Comparison of ENCODE assay signal across 8 mouse cellular contexts in the genomic region with DNA sequence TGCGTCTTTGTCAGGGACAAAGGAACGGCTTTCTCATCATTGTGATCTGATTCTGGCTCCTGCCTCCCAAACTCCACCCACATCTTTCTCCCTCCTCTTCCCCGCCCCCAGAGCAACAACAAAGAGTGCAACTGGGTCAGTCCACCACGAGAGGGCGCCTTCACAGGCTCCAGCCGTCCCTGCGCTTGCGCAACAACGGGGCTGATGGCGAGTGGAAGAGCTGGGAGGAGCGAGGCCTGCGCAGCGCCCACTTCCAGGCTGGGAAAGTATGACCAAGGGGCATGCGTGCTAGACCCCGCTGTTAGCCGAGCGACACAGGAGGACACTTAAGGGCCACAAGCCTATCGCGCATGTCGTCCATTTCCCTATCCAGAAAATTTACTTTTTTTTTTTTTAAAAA. TPM values are rescaled to one million over a fixed set of nuclear protein-coding genes. Genes with fewer than 3 reads are reported as not detected.
DNase-seq lines count a peak whose midpoint lies in the region; ATAC-seq and TF ChIP-seq lines count a peak whose summit lies in the region.

No protein-coding gene starts in this region.

- peak overlapping the region; percentile 58 for H3K9ac ChIP-seq in MEL (ENCODE audit: control insufficient read depth, low read depth, low read length, poor library complexity, severe bottlenecking)
- H3K9ac ChIP-seq in forebrain, postnatal 0 days = peak overlapping the region; percentile 69

- peak; percentile 99 for DNase-seq in MEL (ENCODE audit: low read depth, low spot score)
- peak; percentile 98 to 99 for DNase-seq in cerebellum, adult 2 months
- DNase-seq in forebrain, postnatal 0 days = peak; percentile 99
- DNase-seq in heart, postnatal 4 days = peak; percentile 98
- peak; percentile 99 for DNase-seq in layer of hippocampus, adult 2 months (ENCODE audit: low spot score in 2 of 2)
- peak; percentile 96 for DNase-seq in lung, adult 2 months
- DNase-seq in testis, postnatal 14 days (ENCODE audit: low spot score) = peak; percentile 92

- peak; percentile 94 to 99 (median 99) for TF ChIP-seq CTCF in MEL (IDR thresholded peaks at IDR 0.05 in 2 of 3, conservative IDR thresholded peaks at IDR 0.05 in 1 of 3; ENCODE audit: control insufficient read depth in 1 of 3, insufficient read depth in 1 of 3, low read depth in 2 of 3, low read length in 3 of 3, poor library complexity in 1 of 3, severe bottlenecking in 1 of 3)
- peak; percentile 96 for TF ChIP-seq CTCF in cerebellum, adult 2 months (IDR thresholded peaks at IDR 0.05; ENCODE audit: borderline replicate concordance, insufficient read depth, low read depth, low read length)
- TF ChIP-seq CTCF in forebrain, postnatal 0 days (IDR thresholded peaks at IDR 0.05; ENCODE audit: low read depth) = peak; percentile 99
- peak; percentile 96 for TF ChIP-seq CTCF in layer of hippocampus, adult 2 months (conservative IDR thresholded peaks at IDR 0.05)
- peak; percentile 90 for TF ChIP-seq CTCF in lung, adult 2 months (IDR thresholded peaks at IDR 0.05; ENCODE audit: insufficient read depth, low read length)

- H3K79me2 ChIP-seq in MEL (ENCODE audit: control insufficient read depth, insufficient read depth, low read length, poor library complexity) = no peaks in the 10 kb centered on the region

- WGBS in cerebellum, adult 2 months = under 1% methylated on average over 20 of the region's 20 CpGs
- under 1% methylated on average over 20 of the region's 20 CpGs for WGBS in forebrain, postnatal 0 days
- WGBS in lung, adult 2 months = under 1% methylated on average over 20 of the region's 20 CpGs

- peak overlapping the region; percentile 42 to 50 for H3K4me3 ChIP-seq in MEL (ENCODE audit: control insufficient read depth in 1 of 2, insufficient read depth in 1 of 2, low read depth in 2 of 2, low read length in 2 of 2)
- H3K4me3 ChIP-seq in cerebellum, adult 2 months (replicated peaks; ENCODE audit: insufficient read depth, low read depth, low read length) = peak overlapping the region; percentile 38
- peak overlapping the region; percentile 31 for H3K4me3 ChIP-seq in forebrain, postnatal 0 days (ENCODE audit: low read depth, low read length)
- peak overlapping the region; percentile 52 for H3K4me3 ChIP-seq in layer of hippocampus, adult 2 months
- H3K4me3 ChIP-seq in lung, adult 2 months (replicated peaks; ENCODE audit: extremely low read depth, low read depth, low read length) = peak overlapping the region; percentile 16

- peaks cover 2 to 8% of the 10 kb centered on the region in 2 experiments; a peak in 3 of 4 replicates for H3K4me1 ChIP-seq in MEL (ENCODE audit: control insufficient read depth in 1 of 2, insufficient read depth in 2 of 2, low read length in 2 of 2)
- H3K4me1 ChIP-seq in cerebellum, adult 2 months (ENCODE audit: control insufficient read depth, insufficient read depth, low read length) = peaks cover 27% of the 10 kb centered on the region
- H3K4me1 ChIP-seq in forebrain, postnatal 0 days (ENCODE audit: insufficient read depth) = peaks cover 16% of the 10 kb centered on the region
- H3K4me1 ChIP-seq in lung, adult 2 months (ENCODE audit: control insufficient read depth, insufficient read depth, low read length) = no peaks in the 10 kb centered on the region

- peak; percentile 96 for ATAC-seq in forebrain, postnatal 0 days
- peak; percentile 96 for ATAC-seq in neutrophil, adult 5-6 weeks (ENCODE audit: extremely low read depth, insufficient number of reproducible peaks, low FRiP score, poor library complexity, severe bottlenecking)

- H3K4me2 ChIP-seq in forebrain, postnatal 0 days (ENCODE audit: low read depth) = peak overlapping the region; percentile 50

- no peak for TF ChIP-seq EP300 in MEL (IDR thresholded peaks at IDR 0.05; ENCODE audit: low read depth in 1 of 2, low read length in 2 of 2)

- peak; percentile 54 for TF ChIP-seq RAD21 in MEL (IDR thresholded peaks at IDR 0.05; ENCODE audit: low read depth, low read length)

- peak in 1 of 2 experiments; percentile 92; a peak in 2 of 4 replicates for TF ChIP-seq POLR2A in MEL (IDR thresholded peaks at IDR 0.05; ENCODE audit: control insufficient read depth in 1 of 2, insufficient read depth in 1 of 2, low read depth in 1 of 2, low read length in 2 of 2, poor library complexity in 1 of 2)
- TF ChIP-seq POLR2A in cerebellum, adult 2 months (IDR thresholded peaks at IDR 0.05; ENCODE audit: borderline replicate concordance, insufficient read depth, low read length) = peak; percentile 90
- peak; percentile 72; the same call in 1 of the 2 replicates for TF ChIP-seq POLR2A in lung, adult 2 months (IDR thresholded peaks at IDR 0.05; ENCODE audit: borderline replicate concordance, extremely low read depth, low read depth, low read length)

- no peaks in the 10 kb centered on the region for H3K27me3 ChIP-seq in MEL (ENCODE audit: control insufficient read depth in 1 of 2, insufficient read depth in 2 of 2, low read length in 2 of 2)
- H3K27me3 ChIP-seq in cerebellum, adult 2 months (ENCODE audit: control insufficient read depth, insufficient read depth, low read length) = no peaks in the 10 kb centered on the region
- no peaks in the 10 kb centered on the region for H3K27me3 ChIP-seq in forebrain, postnatal 0 days (ENCODE audit: insufficient read depth, low read length)

- peaks cover 0 to 11% of the 10 kb centered on the region in 2 experiments; a peak in 2 of 4 replicates for H3K36me3 ChIP-seq in MEL (ENCODE audit: control insufficient read depth in 1 of 2, insufficient read depth in 2 of 2, low read length in 2 of 2)
- H3K36me3 ChIP-seq in forebrain, postnatal 0 days (ENCODE audit: insufficient read depth) = no peaks in the 10 kb centered on the region

- H3K9me3 ChIP-seq in MEL (replicated peaks; ENCODE audit: insufficient read depth, low read length) = no peaks in the 10 kb centered on the region
- no peaks in the 10 kb centered on the region for H3K9me3 ChIP-seq in forebrain, postnatal 0 days (ENCODE audit: low read length)

- H3K27ac ChIP-seq in MEL (ENCODE audit: control insufficient read depth, low read depth, low read length) = 0 out of 2 replicates have a peak overlapping the region, but pooled peaks have one; percentile 5
- peak overlapping the region; percentile 1; the same call in 1 of the 2 replicates for H3K27ac ChIP-seq in cerebellum, adult 2 months (ENCODE audit: insufficient read depth, low read length)
- H3K27ac ChIP-seq in forebrain, postnatal 0 days (ENCODE audit: low read depth, low read length) = peak overlapping the region; percentile 96
- peak overlapping the region; percentile 90 for H3K27ac ChIP-seq in layer of hippocampus, adult 2 months

RNA-seq across cellular contexts. Expression of gene Sgca, which starts 2.8 kb away (rescaled TPM):
- not detected in 2 replicates for total RNA-seq in MEL (2012; rRNA removed)
- not detected for polyA plus RNA-seq in MEL (2012; ENCODE audit: insufficient read depth in 1 of 2, insufficient read length in 2 of 2, low read depth in 1 of 2, low replicate concordance in 2 of 2, missing spikeins in 1 of 2)
- 1.9 and 3.9 TPM in 2 replicates for polyA plus RNA-seq in cerebellum, adult 2 months (2012; rRNA removed)
- total RNA-seq in forebrain, postnatal 0 days (2014; rRNA removed) = 0.15 TPM in 1 of 2 replicates, not detected in the other
- 0.09 and 0.13 TPM in 2 replicates for polyA plus RNA-seq in forebrain, postnatal 0 days (2015; fragmentation: Nextera tagmentation; extraction: Ambion mirVana)
- 10 to 100 TPM; 67.0 to 89.1 TPM for total RNA-seq in heart, postnatal 4 days (2021)
- total RNA-seq in layer of hippocampus, adult 2 months (2021) = under 1 TPM in 1 of 2 experiments, not detected in 1; 0.44 TPM
- polyA plus RNA-seq in lung, adult 2 months (2012; rRNA removed) = 19.9 and 54.4 TPM in 2 replicates
- total RNA-seq in neutrophil, adult 5-6 weeks (2017) = not detected in 2 replicates

RNA-seq across cellular contexts. Expression of gene Hils1, which starts 11.6 kb away (rescaled TPM):
- total RNA-seq in MEL (2012; rRNA removed) = not detected in 2 replicates
- polyA plus RNA-seq in MEL (2012; ENCODE audit: insufficient read depth in 1 of 2, insufficient read length in 2 of 2, low read depth in 1 of 2, low replicate concordance in 2 of 2, missing spikeins in 1 of 2) = not detected
- polyA plus RNA-seq in cerebellum, adult 2 months (2012; rRNA removed) = not detected in 2 replicates
- not detected in 2 replicates for total RNA-seq in forebrain, postnatal 0 days (2014; rRNA removed)
- polyA plus RNA-seq in forebrain, postnatal 0 days (2015; fragmentation: Nextera tagmentation; extraction: Ambion mirVana) = not detected in 2 replicates
- total RNA-seq in heart, postnatal 4 days (2021) = not detected
- total RNA-seq in layer of hippocampus, adult 2 months (2021) = not detected
- polyA plus RNA-seq in lung, adult 2 months (2012; rRNA removed) = not detected in 2 replicates
- not detected in 2 replicates for total RNA-seq in neutrophil, adult 5-6 weeks (2017)

RNA-seq across cellular contexts. Expression of gene Ppp1r9b, which starts 11.9 kb away (rescaled TPM):
- 113 and 150 TPM in 2 replicates for total RNA-seq in MEL (2012; rRNA removed)
- polyA plus RNA-seq in MEL (2012; ENCODE audit: insufficient read depth in 1 of 2, insufficient read length in 2 of 2, low read depth in 1 of 2, low replicate concordance in 2 of 2, missing spikeins in 1 of 2) = 100 to 1,000 TPM in 1 of 2 experiments, 10 to 100 TPM in 1; 47.0 to 169 TPM
- polyA plus RNA-seq in cerebellum, adult 2 months (2012; rRNA removed) = 149 and 153 TPM in 2 replicates
- 184 and 202 TPM in 2 replicates for total RNA-seq in forebrain, postnatal 0 days (2014; rRNA removed)
- 22.3 and 24.9 TPM in 2 replicates for polyA plus RNA-seq in forebrain, postnatal 0 days (2015; fragmentation: Nextera tagmentation; extraction: Ambion mirVana)
- total RNA-seq in heart, postnatal 4 days (2021) = 10 to 100 TPM; 45.3 to 46.3 TPM
- total RNA-seq in layer of hippocampus, adult 2 months (2021) = 100 to 1,000 TPM; 967 to 974 TPM
- polyA plus RNA-seq in lung, adult 2 months (2012; rRNA removed) = 58.7 and 67.7 TPM in 2 replicates
- total RNA-seq in neutrophil, adult 5-6 weeks (2017) = 118 and 120 TPM in 2 replicates

RNA-seq across cellular contexts. Expression of gene Samd14, which starts 30.7 kb away (rescaled TPM):
- 35.8 and 57.6 TPM in 2 replicates for total RNA-seq in MEL (2012; rRNA removed)
- polyA plus RNA-seq in MEL (2012; ENCODE audit: insufficient read depth in 1 of 2, insufficient read length in 2 of 2, low read depth in 1 of 2, low replicate concordance in 2 of 2, missing spikeins in 1 of 2) = 1,000 to 10,000 TPM in 1 of 2 experiments, 100 to 1,000 TPM in 1; 101 to 1,219 TPM
- 80.7 and 89.4 TPM in 2 replicates for polyA plus RNA-seq in cerebellum, adult 2 months (2012; rRNA removed)
- 145 and 150 TPM in 2 replicates for total RNA-seq in forebrain, postnatal 0 days (2014; rRNA removed)
- 113 and 130 TPM in 2 replicates for polyA plus RNA-seq in forebrain, postnatal 0 days (2015; fragmentation: Nextera tagmentation; extraction: Ambion mirVana)
- 1 to 10 TPM; 9.1 to 9.5 TPM for total RNA-seq in heart, postnatal 4 days (2021)
- total RNA-seq in layer of hippocampus, adult 2 months (2021) = 10 to 100 TPM; 38.9 to 40.8 TPM
- polyA plus RNA-seq in lung, adult 2 months (2012; rRNA removed) = 5.9 and 7.0 TPM in 2 replicates
- 0.81 and 3.1 TPM in 2 replicates for total RNA-seq in neutrophil, adult 5-6 weeks (2017)

RNA-seq across cellular contexts. Expression of gene Col1a1, which starts 42.9 kb away (rescaled TPM):
- 0.12 and 0.20 TPM in 2 replicates for total RNA-seq in MEL (2012; rRNA removed)
- under 1 TPM in 1 of 2 experiments, not detected in 1; 0.61 TPM for polyA plus RNA-seq in MEL (2012; ENCODE audit: insufficient read depth in 1 of 2, insufficient read length in 2 of 2, low read depth in 1 of 2, low replicate concordance in 2 of 2, missing spikeins in 1 of 2)
- polyA plus RNA-seq in cerebellum, adult 2 months (2012; rRNA removed) = 4.5 and 5.5 TPM in 2 replicates
- total RNA-seq in forebrain, postnatal 0 days (2014; rRNA removed) = 26.5 and 177 TPM in 2 replicates
- polyA plus RNA-seq in forebrain, postnatal 0 days (2015; fragmentation: Nextera tagmentation; extraction: Ambion mirVana) = 33.2 and 43.3 TPM in 2 replicates
- 100 to 1,000 TPM; 861 to 965 TPM for total RNA-seq in heart, postnatal 4 days (2021)
- 10 to 100 TPM in 1 of 2 experiments, 1 to 10 TPM in 1; 9.6 to 14.0 TPM for total RNA-seq in layer of hippocampus, adult 2 months (2021)
- 108 and 115 TPM in 2 replicates for polyA plus RNA-seq in lung, adult 2 months (2012; rRNA removed)
- not detected in 2 replicates for total RNA-seq in neutrophil, adult 5-6 weeks (2017)

Comparison
In these comparisons a context has a peak if more than half of its experiments do, and no peak if none do; other contexts are left out.
1. Peak in every context shown above with its lines: DNase-seq, ATAC-seq, H3K4me3 ChIP-seq and H3K27ac ChIP-seq.
2. H3K27ac ChIP-seq: peak in every context shown above with its lines; median percentile 96 in forebrain, postnatal 0 days; 90 in layer of hippocampus, adult 2 months; 5 in MEL; 1 in cerebellum, adult 2 months.
3. RNA of gene Sgca, which starts 2.8 kb away (total RNA-seq): 67.0 to 89.1 TPM in heart, postnatal 4 days; 0.44 TPM in layer of hippocampus, adult 2 months, not detected in MEL, 0.15 TPM in forebrain, postnatal 0 days and not detected in neutrophil, adult 5-6 weeks; every median in the first group is over 10 times any median in the second.